Mouse (Mus musculus): ENCODE measurements at regions not wholly inside any gene's neighbourhood (a gene's known extent, or its start where the extent isn't known, plus 50 kb on each side); places are given as distances from the start of the nearest gene placed in this dataset.

DNA sequence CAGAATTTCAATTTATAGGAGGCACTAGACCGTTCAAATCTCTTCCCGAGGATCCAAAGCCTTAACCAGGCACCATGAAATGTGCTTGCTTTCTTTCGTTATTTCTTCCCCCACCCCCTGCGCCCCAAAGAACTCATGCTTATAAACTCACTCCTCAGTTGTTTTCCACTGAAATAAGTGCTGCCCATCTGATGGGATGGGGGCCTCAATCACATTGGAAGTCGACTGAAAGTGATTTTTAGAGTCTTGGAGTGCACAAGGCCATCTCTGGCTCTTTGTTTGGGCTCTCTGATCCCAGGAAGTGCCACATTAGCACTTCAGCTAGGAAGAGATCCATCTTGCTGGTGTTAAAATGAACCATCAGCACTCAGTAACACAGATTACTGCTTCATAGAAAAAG is 484.3 kb downstream of the Nedd1 start:
- TF ChIP-seq POLR2A (IDR thresholded peaks at IDR 0.05; ENCODE audit: control insufficient read depth in 1 of 2, insufficient read depth in 1 of 2, low read depth in 1 of 2, low read length in 2 of 2, poor library complexity in 1 of 2), result no peak
- no peak for TF ChIP-seq CTCF (IDR thresholded peaks at IDR 0.05 in 2 of 3, conservative IDR thresholded peaks at IDR 0.05 in 1 of 3; ENCODE audit: control insufficient read depth in 1 of 3, insufficient read depth in 1 of 3, low read depth in 2 of 3, low read length in 3 of 3, poor library complexity in 1 of 3, severe bottlenecking in 1 of 3)
- no peak for TF ChIP-seq SMC3 (IDR thresholded peaks at IDR 0.05; ENCODE audit: low read depth, low read length)
- TF ChIP-seq MAFK (IDR thresholded peaks at IDR 0.05; ENCODE audit: borderline replicate concordance, low read depth, low read length), result no peak
- no peak for TF ChIP-seq TAL1 (IDR thresholded peaks at IDR 0.05; ENCODE audit: low read length)
- no peak for TF ChIP-seq JUND (IDR thresholded peaks at IDR 0.05; ENCODE audit: low read depth, low read length)
- no peak for TF ChIP-seq GATA1 (IDR thresholded peaks at IDR 0.05; ENCODE audit: low read depth, low read length)
- TF ChIP-seq ZC3H11A (IDR thresholded peaks at IDR 0.05; ENCODE audit: low read depth, low read length), result no peak
- no peak for TF ChIP-seq CHD2 (IDR thresholded peaks at IDR 0.05; ENCODE audit: low read length)
- no peak for TF ChIP-seq MAX (IDR thresholded peaks at IDR 0.05; ENCODE audit: low read length)
- no peak for TF ChIP-seq HCFC1 (IDR thresholded peaks at IDR 0.05; ENCODE audit: low read depth, low read length)

Measured in MEL (cell line).